Mouse (Mus musculus) kidney, postnatal 0 days (tissue): ENCODE results near the gene Tns2. TPM values are rescaled to one million over a fixed set of nuclear protein-coding genes. Genes with fewer than 3 reads are reported as not detected.

ENCODE experiments used
- ATAC-seq: fragments of 200-750 bp; cut with Nextera tagmentation; replicated peaks from 2 replicates; pipeline ENCODE4 v1.8.0; 2017; ENCODE audit warnings: low read depth, moderate number of reproducible peaks, moderate TSS enrichment, moderate library complexity; ENCODE audit not compliant: low FRiP score
- DNase-seq: peaks from one replicate; pipeline ENCODE4 v3.0.0-alpha.2; 2016; ENCODE audit warnings: low spot score
- H3K27ac ChIP-seq: fragments of 300-500 bp; sonication (generic); 2 replicates; pipeline ENCODE4 v1.5.1; 2014; ENCODE audit warnings: mild to moderate bottlenecking
- H3K27me3 ChIP-seq: fragments of 300-500 bp; sonication (generic); 2 replicates; pipeline ENCODE4 v1.6.1; 2014; ENCODE audit warnings: low read length, mixed read lengths; ENCODE audit not compliant: insufficient read depth
- H3K36me3 ChIP-seq: fragments of 300-500 bp; sonication (generic); 2 replicates; pipeline ENCODE4 v1.6.1; 2014; ENCODE audit warnings: low read length, mixed read lengths; ENCODE audit not compliant: insufficient read depth
- H3K4me1 ChIP-seq: fragments of 300-500 bp; sonication (generic); replicated peaks from 2 replicates; pipeline ENCODE4 v1.6.1; 2014; ENCODE audit warnings: antibody characterized with exemption, low read length, mixed read lengths; ENCODE audit not compliant: insufficient read depth
- H3K4me2 ChIP-seq: fragments of 300-500 bp; sonication (generic); 2 replicates; pipeline ENCODE4 v1.6.1; 2014; ENCODE audit warnings: mild to moderate bottlenecking, low read length, moderate library complexity, mixed read lengths
- H3K4me3 ChIP-seq: fragments of 300-500 bp; sonication (generic); replicated peaks from 2 replicates; pipeline ENCODE4 v1.5.1; 2014; ENCODE audit warnings: low read depth, low read length
- H3K9ac ChIP-seq: fragments of 300-500 bp; sonication (generic); 2 replicates; pipeline ENCODE4 v1.6.1; 2014; ENCODE audit warnings: low read depth, low read length
- H3K9me3 ChIP-seq: fragments of 300-500 bp; sonication (generic); replicated peaks from 2 replicates; pipeline ENCODE4 v1.6.1; 2016; ENCODE audit warnings: low read length, inconsistent platforms, mixed read lengths
- CTCF ChIP-seq: IDR thresholded peaks from 2 replicates; pipeline ENCODE4 v1.5.1; 2016; ENCODE audit warnings: antibody characterized with exemption, low read depth, mild to moderate bottlenecking, moderate library complexity
- WGBS: fragments of 180-500 bp; shearing (Covaris S2); extraction: QIAGEN DNeasy Blood & Tissue Kit; methylation state at CpG from one replicate; pipeline ENCODE4 v1.1.7; 2014; 5-methylcytosine and 5-hydroxymethylcytosine counted together
- polyA plus RNA-seq: library from polyadenylated mRNA; unstranded; fragments of >200 nt; fragmentation: Nextera tagmentation; extraction: Ambion mirVana; gene quantifications from 2 replicates; pipeline ENCODE4 v1.2.1, GENCODE M21; 2015

Tns2 gene
- polyA plus RNA-seq, 1 experiment from 2014 or later, result 35.8 TPM

DNA sequence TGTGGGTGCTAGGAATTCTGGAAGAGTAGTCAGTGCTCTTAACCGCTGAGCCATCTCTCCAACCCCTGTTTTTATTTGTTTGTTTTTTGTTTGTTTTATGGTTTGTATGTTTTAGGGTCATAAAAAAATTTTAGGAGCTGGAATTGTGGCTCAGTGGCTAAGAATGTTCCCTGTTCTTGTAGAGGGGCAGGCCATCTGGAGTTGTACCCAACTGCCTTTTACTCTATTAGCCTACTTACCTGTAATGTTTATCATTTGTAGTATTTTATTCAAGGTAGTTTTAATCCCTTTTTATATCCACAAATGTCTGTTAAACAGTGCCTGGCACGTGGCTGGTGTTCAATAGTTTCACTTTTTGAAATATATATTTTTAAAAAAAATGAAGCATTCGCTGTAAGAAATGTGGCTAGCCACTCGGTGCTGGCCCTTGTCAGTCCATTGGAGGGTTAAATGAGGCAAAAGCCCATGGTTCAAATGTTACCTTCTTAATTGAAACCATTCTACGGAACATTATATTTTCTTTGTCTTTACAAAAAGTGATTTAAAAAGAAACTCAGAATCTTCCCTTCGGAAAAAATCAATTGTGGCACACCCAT lies 27.2 kb upstream of the Tns2 start:
- no peak overlapping the region for H3K27ac ChIP-seq
- no peaks in the 10 kb centered on the region for H3K27me3 ChIP-seq
- H3K9ac ChIP-seq, result no peak overlapping the region
- 10% methylated on average over 6 of the region's 6 CpGs for WGBS
- H3K4me2 ChIP-seq, result peak overlapping the region; percentile 46
- H3K9me3 ChIP-seq, result no peaks in the 10 kb centered on the region
- H3K36me3 ChIP-seq, result no peaks in the 10 kb centered on the region
- DNase-seq (no peak), ATAC-seq (peak; percentile 4)
- peaks cover 12% of the 10 kb centered on the region for H3K4me1 ChIP-seq
- H3K4me3 ChIP-seq, result peak overlapping the region; percentile 81
- TF ChIP-seq CTCF, result no peak

DNA sequence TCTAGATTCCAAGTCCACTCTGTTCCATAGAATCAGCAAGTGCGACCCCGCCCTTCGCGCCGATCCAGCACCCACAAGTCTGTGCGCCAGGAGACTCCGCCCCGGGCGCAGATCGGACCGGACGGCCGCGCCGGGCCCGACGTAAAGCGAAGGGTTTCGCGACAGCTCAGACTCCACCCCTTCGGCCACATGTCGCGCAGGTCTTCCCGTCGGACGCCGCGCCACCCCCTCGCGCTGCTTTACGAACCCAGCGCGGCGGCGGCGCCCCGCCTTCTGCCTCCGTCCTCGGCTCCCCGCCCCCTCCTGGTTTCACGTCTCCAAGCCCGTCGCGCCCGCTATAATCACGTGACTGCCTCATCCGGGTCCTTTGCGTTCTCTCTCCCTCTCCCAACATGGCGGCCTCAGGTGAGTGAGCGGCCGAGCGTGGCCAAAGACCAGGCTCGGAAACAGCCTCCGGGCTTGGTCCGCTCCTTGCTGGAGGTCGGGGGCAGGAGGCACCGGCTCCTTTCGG lies 26.6 kb upstream of the Tns2 start, which contains the start of gene Eif4b:
Gene Eif4b (plus strand): TSS at position 215 of the 511 bp plus-strand sequence.
- peak within 1 kb of the TSS; percentile 66 for H3K4me2 ChIP-seq
- H3K4me1 ChIP-seq, result peaks cover 12% of the 10 kb centered on the region
- TF ChIP-seq CTCF, result peak; percentile 40; the same call in 1 of the 2 replicates
- no peaks in the 10 kb centered on the region for H3K9me3 ChIP-seq
- H3K36me3 ChIP-seq, result no peaks in the 10 kb centered on the region
- DNase-seq (peak; percentile 100), ATAC-seq (peak; percentile 93)
- H3K4me3 ChIP-seq, result peak within 1 kb of the TSS; percentile 81
- H3K27me3 ChIP-seq, result no peaks in the 10 kb centered on the region
- WGBS, result under 1% methylated on average over 58 of the region's 58 CpGs
- H3K27ac ChIP-seq, result peak within 1 kb of the TSS; percentile 96
- peak within 1 kb of the TSS; percentile 89 for H3K9ac ChIP-seq

DNA sequence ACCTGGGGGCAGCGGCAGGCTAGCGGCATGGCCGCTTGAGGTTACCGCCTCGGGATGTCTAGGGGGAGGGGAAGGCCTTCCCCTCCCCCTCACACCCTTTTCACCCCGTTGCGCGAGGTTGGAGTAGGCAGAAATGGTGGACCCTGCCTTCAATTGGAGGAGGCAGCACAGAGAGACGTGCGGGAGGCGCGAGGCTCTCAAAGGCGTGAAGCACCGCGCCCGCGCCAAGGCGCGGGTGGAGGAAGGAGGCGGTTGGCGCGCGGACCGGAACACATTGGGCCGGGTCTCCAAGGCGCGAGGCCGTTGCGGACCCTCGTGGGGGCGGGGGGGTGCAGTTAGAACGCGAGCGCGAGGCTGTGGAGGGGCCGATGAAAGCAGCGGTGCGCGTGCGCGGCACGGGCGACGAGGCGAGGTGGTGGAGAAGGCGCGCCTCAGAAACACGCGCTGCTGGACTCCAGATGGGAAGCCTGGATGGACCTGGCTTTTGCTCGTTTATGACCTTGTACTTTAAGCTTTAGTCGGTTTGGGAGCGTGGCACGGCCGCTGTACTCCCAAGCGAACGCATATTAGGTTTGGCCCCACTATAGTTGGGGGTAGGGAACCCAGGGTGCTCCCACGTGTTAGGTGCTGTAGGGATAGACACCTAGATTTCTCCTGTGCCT lies 26.0 kb upstream of the Tns2 start:
- H3K27me3 ChIP-seq, result no peaks in the 10 kb centered on the region
- peak; percentile 59 for DNase-seq
- H3K9ac ChIP-seq, result peak overlapping the region; percentile 89
- 0% methylated on average over 56 of the region's 57 CpGs for WGBS
- H3K36me3 ChIP-seq, result no peaks in the 10 kb centered on the region
- TF ChIP-seq CTCF, result no peak
- peaks cover 12% of the 10 kb centered on the region for H3K4me1 ChIP-seq
- H3K4me2 ChIP-seq, result peak overlapping the region; percentile 66
- ATAC-seq, result peak; percentile 18
- peak overlapping the region; percentile 96 for H3K27ac ChIP-seq
- H3K9me3 ChIP-seq, result no peaks in the 10 kb centered on the region
- H3K4me3 ChIP-seq, result peak overlapping the region; percentile 81

DNA sequence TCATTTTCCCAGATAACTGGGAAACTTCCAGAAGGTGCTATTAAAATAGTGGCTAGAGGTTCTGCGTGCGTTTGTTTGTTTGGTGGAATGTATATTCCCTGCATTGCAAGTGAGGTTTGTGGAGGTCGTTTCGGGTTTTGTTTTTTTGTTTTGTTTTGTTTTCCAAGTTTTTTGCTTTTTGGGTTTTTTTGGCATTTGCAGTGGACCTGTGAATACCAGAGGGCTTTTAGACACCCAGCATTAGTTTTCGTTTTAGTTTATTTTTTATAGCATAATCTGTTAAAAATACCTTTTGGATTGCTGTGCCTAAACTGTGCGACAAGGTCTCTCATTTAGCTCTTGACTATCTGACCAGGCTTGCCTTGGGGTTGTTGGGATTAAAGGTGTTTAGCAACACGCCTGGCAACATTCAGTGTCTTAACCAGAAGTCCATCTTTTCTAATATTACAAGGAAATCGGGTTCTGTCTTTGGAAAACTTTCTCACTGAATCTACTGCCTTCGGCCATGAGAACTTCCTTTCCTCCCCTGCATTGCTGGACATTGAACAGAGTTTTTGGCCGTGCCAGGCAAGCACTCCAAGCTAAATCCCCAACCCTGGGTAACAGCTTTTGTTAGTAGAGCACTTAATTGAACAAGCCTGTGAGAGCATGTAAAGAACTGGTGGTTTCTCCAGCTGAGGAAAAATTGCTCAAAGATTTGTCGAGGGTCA lies 25.2 kb upstream of the Tns2 start:
- Histone ChIP-seq H3K9me3 (no peaks in the 10 kb centered on the region), H3K27ac (no peak overlapping the region), H3K4me2 (peak overlapping the region; percentile 66), H3K27me3 (no peaks in the 10 kb centered on the region), H3K36me3 (no peaks in the 10 kb centered on the region), H3K4me1 (peaks cover 12% of the 10 kb centered on the region), H3K4me3 (peak overlapping the region; percentile 81), H3K9ac (peak overlapping the region; percentile 89)
- no peak for TF ChIP-seq CTCF
- ATAC-seq, result no peak
- no peak for DNase-seq
- 5% methylated on average over 11 of the region's 11 CpGs for WGBS

DNA sequence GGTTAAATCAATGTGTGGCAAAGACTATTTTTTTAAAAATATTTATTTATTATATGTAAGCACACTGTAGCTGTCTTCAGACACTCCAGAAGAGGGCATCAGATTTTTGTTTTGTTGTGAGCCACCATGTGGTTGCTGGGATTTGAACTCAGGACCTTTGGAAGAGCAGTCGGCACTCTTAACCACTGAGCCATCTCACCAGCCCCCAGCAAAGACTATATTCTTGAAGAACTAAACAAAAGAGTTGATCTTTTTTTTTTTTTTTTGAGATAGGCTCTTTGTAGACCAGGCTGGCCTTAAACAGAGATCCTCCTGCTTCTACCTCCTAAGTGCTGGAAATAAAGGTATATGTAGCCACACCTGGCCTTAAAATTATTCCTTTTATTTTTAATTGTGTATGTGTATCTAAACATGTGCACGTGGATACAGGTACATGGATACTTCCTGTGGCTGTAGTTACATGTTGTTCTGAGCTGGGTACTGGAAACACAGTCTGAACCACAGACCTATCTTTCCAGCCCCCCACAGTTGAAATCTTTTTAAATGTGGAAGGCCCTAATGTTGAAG lies 23.0 kb upstream of the Tns2 start:
- H3K4me2 ChIP-seq, result no peak overlapping the region
- DNase-seq (no peak), ATAC-seq (no peak)
- H3K4me1 ChIP-seq, result peaks cover 12% of the 10 kb centered on the region
- H3K9ac ChIP-seq, result no peak overlapping the region
- no peaks in the 10 kb centered on the region for H3K9me3 ChIP-seq
- TF ChIP-seq CTCF, result no peak
- H3K36me3 ChIP-seq, result no peaks in the 10 kb centered on the region
- 86% methylated on average over 2 of the region's 2 CpGs for WGBS
- no peaks in the 10 kb centered on the region for H3K27me3 ChIP-seq
- no peak overlapping the region for H3K27ac ChIP-seq
- no peak overlapping the region for H3K4me3 ChIP-seq

DNA sequence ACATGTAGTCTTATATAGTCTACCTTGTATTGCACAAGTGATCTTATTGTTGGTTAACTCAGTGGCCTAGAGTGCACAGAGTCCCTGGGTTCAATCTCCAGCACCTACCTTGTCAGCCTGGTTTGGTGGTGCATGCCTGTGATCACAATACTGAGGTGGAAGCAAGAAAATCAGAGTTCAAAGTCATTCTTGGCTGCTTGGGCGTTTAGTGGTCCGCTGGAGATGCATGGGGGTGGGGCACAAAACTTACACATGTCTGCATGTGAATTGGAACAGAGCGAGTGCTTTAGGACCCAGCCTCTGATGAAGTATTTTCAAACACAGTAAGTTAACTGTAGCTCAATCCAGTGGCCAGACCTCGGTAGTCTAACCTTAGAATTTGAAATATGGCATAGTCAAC lies 21.0 kb upstream of the Tns2 start:
- DNase-seq (no peak), ATAC-seq (no peak)
- no peak overlapping the region for H3K4me2 ChIP-seq
- H3K9me3 ChIP-seq, result no peaks in the 10 kb centered on the region
- H3K27me3 ChIP-seq, result no peaks in the 10 kb centered on the region
- H3K36me3 ChIP-seq, result peaks cover 9% of the 10 kb centered on the region; the same call in 1 of the 2 replicates
- H3K9ac ChIP-seq, result no peak overlapping the region
- 61% methylated on average over 4 of the region's 4 CpGs for WGBS
- TF ChIP-seq CTCF, result no peak
- no peak overlapping the region for H3K4me3 ChIP-seq
- no peak overlapping the region for H3K27ac ChIP-seq
- peaks cover 12% of the 10 kb centered on the region; the same call in 1 of the 2 replicates for H3K4me1 ChIP-seq
